In the genomic region with DNA sequence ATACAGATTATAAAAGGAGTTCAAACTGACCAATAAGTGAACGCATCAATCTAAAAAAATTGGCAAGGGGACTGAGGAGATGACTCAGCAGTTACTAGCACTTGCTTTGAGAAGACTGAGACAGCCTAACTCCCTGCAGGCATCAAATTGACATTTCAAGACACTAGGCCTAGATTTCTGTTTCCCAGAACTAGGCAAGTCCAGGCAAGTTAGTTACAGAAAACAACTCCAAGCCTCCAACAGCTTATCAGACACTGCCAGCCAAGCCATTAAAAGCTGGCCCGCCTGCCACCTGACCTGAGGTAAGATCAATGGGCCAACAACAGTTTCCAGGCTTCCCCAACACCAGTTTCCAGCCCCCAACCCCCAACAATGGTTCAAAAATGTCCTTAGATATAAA, we compare ENCODE assay signal across 22 mouse cellular contexts. TPM values are rescaled to one million over a fixed set of nuclear protein-coding genes. Genes with fewer than 3 reads are reported as not detected.
A peak's percentile ranks its signal among the peaks of the same experiment; 100 is the strongest.
DNase-seq lines count a peak whose midpoint lies in the region; ATAC-seq and TF ChIP-seq lines count a peak whose summit lies in the region.
"Had no signal": no experiment of that assay in that cellular context is flagged by ENCODE, and none has a peak within 500 bp of the region (broad histone marks: within the 10 kb centered on the region; RNA-seq: fewer than 3 reads in every experiment).

No protein-coding gene starts in this region.

- H3K36me3 ChIP-seq in intestine, postnatal 0 days (ENCODE audit: control insufficient read depth, insufficient read depth): no peaks in the 10 kb centered on the region
- no peaks in the 10 kb centered on the region for H3K36me3 ChIP-seq in intestine, embryonic 15.5 days
- H3K36me3 ChIP-seq in small intestine, adult 2 months (ENCODE audit: control insufficient read depth, insufficient read depth, low read length): no peaks in the 10 kb centered on the region
- H3K36me3 ChIP-seq in forebrain, embryonic 14.5 days (ENCODE audit: control insufficient read depth, insufficient read depth, low read length): no peaks in the 10 kb centered on the region
- H3K36me3 ChIP-seq: embryonic facial prominence, embryonic 12.5 days; heart, embryonic 12.5 days; limb, embryonic 12.5 days; midbrain, embryonic 12.5 days had no signal

- TF ChIP-seq POLR2A in small intestine, adult 2 months (IDR thresholded peaks at IDR 0.05; ENCODE audit: low read depth, low read length): no peak

- H3K27me3 ChIP-seq in intestine, postnatal 0 days (replicated peaks; ENCODE audit: control insufficient read depth, insufficient read depth, low read length): no peaks in the 10 kb centered on the region
- H3K27me3 ChIP-seq in intestine, embryonic 15.5 days (replicated peaks): no peaks in the 10 kb centered on the region
- no peaks in the 10 kb centered on the region for H3K27me3 ChIP-seq in small intestine, adult 2 months (ENCODE audit: control insufficient read depth, insufficient read depth, low read length)
- no peaks in the 10 kb centered on the region for H3K27me3 ChIP-seq in forebrain, embryonic 14.5 days (replicated peaks; ENCODE audit: control insufficient read depth, insufficient read depth, low read length)
- H3K27me3 ChIP-seq: embryonic facial prominence, embryonic 12.5 days; heart, embryonic 12.5 days; limb, embryonic 12.5 days; midbrain, embryonic 12.5 days had no signal

- peak; percentile 46; the same call in 1 of the 2 replicates for ATAC-seq in intestine, postnatal 0 days
- no peak for ATAC-seq in intestine, embryonic 15.5 days
- ATAC-seq in forebrain, embryonic 14.5 days: no peak
- ATAC-seq: forebrain, embryonic 16.5 days; lung, postnatal 0 days; Patski had no signal

- no peak overlapping the region for H3K9ac ChIP-seq in intestine, postnatal 0 days (ENCODE audit: low read depth, low read length)
- H3K9ac ChIP-seq in intestine, embryonic 15.5 days: no peak overlapping the region
- no peak overlapping the region for H3K9ac ChIP-seq in forebrain, embryonic 14.5 days (ENCODE audit: low read length)
- H3K9ac ChIP-seq: embryonic facial prominence, embryonic 12.5 days; heart, embryonic 12.5 days; limb, embryonic 12.5 days; midbrain, embryonic 12.5 days had no signal

- H3K4me2 ChIP-seq in intestine, postnatal 0 days (replicated peaks; ENCODE audit: low read depth): no peak overlapping the region
- no peak overlapping the region for H3K4me2 ChIP-seq in intestine, embryonic 15.5 days (replicated peaks)
- H3K4me2 ChIP-seq in forebrain, embryonic 14.5 days (ENCODE audit: low read length): no peak overlapping the region
- H3K4me2 ChIP-seq: embryonic facial prominence, embryonic 12.5 days; heart, embryonic 12.5 days; limb, embryonic 12.5 days; midbrain, embryonic 12.5 days had no signal

- DNase-seq in adipocyte (ENCODE audit: low spot score): peak; percentile 67
- peak; percentile 68 for DNase-seq in liver
- no peak for DNase-seq in forebrain, embryonic 14.5 days (ENCODE audit: low spot score)
- no peak for DNase-seq in kidney, adult 8-10 months
- no peak for DNase-seq in cerebellum, postnatal 14 days
- DNase-seq: adrenal gland, adult 2 months; B cell, adult 2 months; cerebellum, adult 9-10 months; kidney, postnatal 4 days; layer of hippocampus, postnatal 36 days had no signal

- 71% methylated on average over 2 of the region's 2 CpGs for WGBS in intestine, postnatal 0 days
- 70% methylated on average over 2 of the region's 2 CpGs for WGBS in intestine, embryonic 15.5 days
- 61% methylated on average over 2 of the region's 2 CpGs for WGBS in small intestine, adult 2 months
- WGBS in forebrain, embryonic 14.5 days: 77% methylated on average over 2 of the region's 2 CpGs

- no peaks in the 10 kb centered on the region for H3K9me3 ChIP-seq in intestine, postnatal 0 days (ENCODE audit: control insufficient read depth)
- H3K9me3 ChIP-seq in intestine, embryonic 15.5 days: no peaks in the 10 kb centered on the region
- no peaks in the 10 kb centered on the region for H3K9me3 ChIP-seq in forebrain, embryonic 14.5 days (replicated peaks; ENCODE audit: control insufficient read depth, low read length)
- H3K9me3 ChIP-seq: embryonic facial prominence, embryonic 12.5 days; heart, embryonic 12.5 days; limb, embryonic 12.5 days; midbrain, embryonic 12.5 days had no signal

- no peak overlapping the region for H3K27ac ChIP-seq in intestine, postnatal 0 days (ENCODE audit: low read depth, low read length)
- no peak overlapping the region for H3K27ac ChIP-seq in intestine, embryonic 15.5 days
- H3K27ac ChIP-seq in small intestine, adult 2 months (ENCODE audit: insufficient read depth, low read depth, low read length): peak overlapping the region; percentile 73
- no peak overlapping the region for H3K27ac ChIP-seq in forebrain, embryonic 14.5 days (ENCODE audit: low read depth, low read length)
- H3K27ac ChIP-seq: embryonic facial prominence, embryonic 12.5 days; limb, embryonic 12.5 days; midbrain, embryonic 12.5 days had no signal

- TF ChIP-seq CTCF in intestine, postnatal 0 days (IDR thresholded peaks at IDR 0.05; ENCODE audit: low read depth): no peak
- TF ChIP-seq CTCF in small intestine, adult 2 months (IDR thresholded peaks at IDR 0.05; ENCODE audit: extremely low read depth, insufficient read length, insufficient replicate concordance, low read depth, low read length): no peak

- no peak overlapping the region for H3K4me3 ChIP-seq in intestine, postnatal 0 days (ENCODE audit: low read depth, low read length)
- H3K4me3 ChIP-seq in intestine, embryonic 15.5 days (replicated peaks): no peak overlapping the region
- no peak overlapping the region for H3K4me3 ChIP-seq in small intestine, adult 2 months (ENCODE audit: low read depth, low read length)
- no peak overlapping the region for H3K4me3 ChIP-seq in forebrain, embryonic 14.5 days (ENCODE audit: low read depth, low read length)
- H3K4me3 ChIP-seq: embryonic facial prominence, embryonic 12.5 days; heart, embryonic 12.5 days; limb, embryonic 12.5 days; midbrain, embryonic 12.5 days; myocyte had no signal

- no peaks in the 10 kb centered on the region for H3K4me1 ChIP-seq in intestine, postnatal 0 days (replicated peaks; ENCODE audit: control insufficient read depth, insufficient read depth, low read length)
- no peaks in the 10 kb centered on the region for H3K4me1 ChIP-seq in intestine, embryonic 15.5 days (replicated peaks)
- H3K4me1 ChIP-seq in small intestine, adult 2 months (ENCODE audit: control insufficient read depth, insufficient read depth, insufficient read length, low read length): no peaks in the 10 kb centered on the region
- H3K4me1 ChIP-seq in forebrain, embryonic 14.5 days (ENCODE audit: control insufficient read depth, insufficient read depth, low read length): no peaks in the 10 kb centered on the region
- H3K4me1 ChIP-seq: embryonic facial prominence, embryonic 12.5 days; heart, embryonic 12.5 days; limb, embryonic 12.5 days; midbrain, embryonic 12.5 days had no signal

RNA-seq across cellular contexts. Expression of gene Mpp1, which starts 6.9 kb away (rescaled TPM):
- polyA plus RNA-seq in intestine, postnatal 0 days (2015; fragmentation: Nextera tagmentation; extraction: Ambion mirVana): 262 and 284 TPM in 2 replicates
- polyA plus RNA-seq in intestine, embryonic 15.5 days (2015; fragmentation: Nextera tagmentation; extraction: Ambion mirVana): 97.2 and 104 TPM in 2 replicates
- polyA plus RNA-seq in small intestine, adult 2 months (2012; rRNA removed): 25.2 and 263 TPM in 2 replicates
- 17.6 and 21.5 TPM in 2 replicates for polyA plus RNA-seq in forebrain, embryonic 14.5 days (2014; fragmentation: Nextera tagmentation; extraction: Ambion mirVana)

RNA-seq across cellular contexts. Expression of gene Smim9, which starts 25.8 kb away (rescaled TPM):
- polyA plus RNA-seq in intestine, postnatal 0 days (2015; fragmentation: Nextera tagmentation; extraction: Ambion mirVana): 0.23 TPM in 1 of 2 replicates, not detected in the other
- polyA plus RNA-seq in intestine, embryonic 15.5 days (2015; fragmentation: Nextera tagmentation; extraction: Ambion mirVana): not detected in 2 replicates
- not detected in 2 replicates for polyA plus RNA-seq in small intestine, adult 2 months (2012; rRNA removed)
- not detected in 2 replicates for polyA plus RNA-seq in forebrain, embryonic 14.5 days (2014; fragmentation: Nextera tagmentation; extraction: Ambion mirVana)
- polyA plus RNA-seq: adrenal gland, adult 2 months; embryonic facial prominence, embryonic 12.5 days; forebrain, embryonic 16.5 days; heart, embryonic 12.5 days; intestine, embryonic 16.5 days; limb, embryonic 12.5 days; lung, postnatal 0 days; midbrain, embryonic 12.5 days; myocyte; Patski had no signal

RNA-seq across cellular contexts. Expression of gene Dkc1, which starts 42.1 kb away (rescaled TPM):
- 27.3 and 29.5 TPM in 2 replicates for polyA plus RNA-seq in intestine, postnatal 0 days (2015; fragmentation: Nextera tagmentation; extraction: Ambion mirVana)
- polyA plus RNA-seq in intestine, embryonic 15.5 days (2015; fragmentation: Nextera tagmentation; extraction: Ambion mirVana): 134 and 158 TPM in 2 replicates
- polyA plus RNA-seq in small intestine, adult 2 months (2012; rRNA removed): 1.4 and 4.0 TPM in 2 replicates
- polyA plus RNA-seq in forebrain, embryonic 14.5 days (2014; fragmentation: Nextera tagmentation; extraction: Ambion mirVana): 62.7 and 68.4 TPM in 2 replicates

RNA-seq across cellular contexts. Expression of gene Gab3, which starts 52.5 kb away (rescaled TPM):
- polyA plus RNA-seq in intestine, postnatal 0 days (2015; fragmentation: Nextera tagmentation; extraction: Ambion mirVana): 1.4 and 1.7 TPM in 2 replicates
- polyA plus RNA-seq in intestine, embryonic 15.5 days (2015; fragmentation: Nextera tagmentation; extraction: Ambion mirVana): 1.9 and 2.7 TPM in 2 replicates
- polyA plus RNA-seq in small intestine, adult 2 months (2012; rRNA removed): 0.17 and 0.39 TPM in 2 replicates
- 0.84 and 1.0 TPM in 2 replicates for polyA plus RNA-seq in forebrain, embryonic 14.5 days (2014; fragmentation: Nextera tagmentation; extraction: Ambion mirVana)

Comparison
In these comparisons a context has a peak if more than half of its experiments do, and no peak if none do; other contexts are left out.
1. DNase-seq: peak in adipocyte (single experiment) and liver (single experiment); none in forebrain, embryonic 14.5 days (single experiment), kidney, adult 8-10 months (0 of 2) and cerebellum, postnatal 14 days (0 of 2).